Mouse (Mus musculus) liver, embryonic 14.5 days (tissue): Measurements from ENCODE around the gene Wnt2. TPM values are rescaled to one million over a fixed set of nuclear protein-coding genes. Genes with fewer than 3 reads are reported as not detected.

Source experiments
- ATAC-seq: fragments of 200-750 bp; cut with Nextera tagmentation; 2 replicates; pipeline ENCODE4 v1.8.0; 2017; ENCODE audit warnings: moderate number of reproducible peaks, mild to moderate bottlenecking, moderate library complexity; ENCODE audit not compliant: insufficient read depth
- DNase-seq, 3 experiments: peaks; one replicate each; pipeline ENCODE4 v3.0.0-alpha.2; 2012 to 2013; ENCODE audit warnings: low read depth in 3 of 3, low spot score in 3 of 3
- H3K27ac ChIP-seq: fragments of 300-500 bp; sonication (generic); 2 replicates; pipeline ENCODE4 v1.5.1; 2014; ENCODE audit warnings: moderate library complexity, mild to moderate bottlenecking, control low read depth, inconsistent platforms
- H3K27me3 ChIP-seq: fragments of 300-500 bp; sonication (generic); 2 replicates; pipeline ENCODE4 v1.6.1; 2014; ENCODE audit warnings: mild to moderate bottlenecking, low read length, moderate library complexity; ENCODE audit not compliant: control insufficient read depth, insufficient read depth
- H3K36me3 ChIP-seq: fragments of 300-500 bp; sonication (generic); replicated peaks from 2 replicates; pipeline ENCODE4 v1.6.1; 2014; ENCODE audit warnings: low read depth; ENCODE audit not compliant: control insufficient read depth, insufficient read depth
- H3K4me1 ChIP-seq, 2 experiments: fragments of 200-500 bp in 1 of 2; fragments of 300-500 bp in 1 of 2; sonication (generic) in 1 of 2; replicated peaks; 2 replicates each; pipeline ENCODE4 v1.6.1; 2012 to 2014; ENCODE audit warnings: antibody characterized with exemption in 1 of 2, inconsistent platforms in 1 of 2, low read length in 1 of 2; ENCODE audit not compliant: control insufficient read depth in 2 of 2, insufficient read depth in 2 of 2
- H3K4me2 ChIP-seq: fragments of 300-500 bp; sonication (generic); 2 replicates; pipeline ENCODE4 v1.6.1; 2014; ENCODE audit warnings: low read depth, mild to moderate bottlenecking, control low read depth, moderate library complexity
- H3K4me3 ChIP-seq, 2 experiments: fragments of 200-500 bp in 1 of 2; fragments of 300-500 bp in 1 of 2; sonication (generic) in 1 of 2; 2 replicates each; pipeline ENCODE4 v1.5.1; 2012 to 2014; ENCODE audit warnings: low read depth in 2 of 2, low read length in 2 of 2, mild to moderate bottlenecking in 2 of 2, control low read depth in 1 of 2, inconsistent platforms in 1 of 2, moderate library complexity in 1 of 2; ENCODE audit not compliant: insufficient read depth in 1 of 2
- H3K9ac ChIP-seq: fragments of 300-500 bp; sonication (generic); replicated peaks from 2 replicates; pipeline ENCODE4 v1.6.1; 2014; ENCODE audit warnings: mild to moderate bottlenecking, control low read depth, moderate library complexity
- H3K9me3 ChIP-seq: fragments of 300-500 bp; sonication (generic); 2 replicates; pipeline ENCODE4 v1.6.1; 2016; ENCODE audit warnings: low read length, mixed read lengths; ENCODE audit not compliant: control insufficient read depth
- CTCF ChIP-seq: IDR thresholded peaks from 2 replicates; pipeline ENCODE4 v1.5.1; 2016; ENCODE audit warnings: antibody characterized with exemption, low read depth, control low read depth
- EP300 ChIP-seq: IDR thresholded peaks from 2 replicates; pipeline ENCODE4 v1.6.1; 2016; ENCODE audit warnings: antibody characterized with exemption, low read depth
- WGBS: fragments of 180-500 bp; shearing (Covaris S2); extraction: QIAGEN DNeasy Blood & Tissue Kit; methylation state at CpG from one replicate; pipeline ENCODE4 v1.1.7; 2014; ENCODE audit not compliant: insufficient replicate concordance; 5-methylcytosine and 5-hydroxymethylcytosine counted together
- polyA plus RNA-seq, 2 experiments: library from polyadenylated mRNA; depleted of rRNA in 1 of 2; stranded (reverse) in 1 of 2; unstranded in 1 of 2; fragments of >200 nt; fragmentation: Nextera tagmentation in 1 of 2; extraction: Ambion mirVana in 1 of 2; gene quantifications; 2 replicates each; pipeline versions ENCODE4 v1.2.1 to v1.2.3; 2012 to 2014

The Wnt2 gene
- polyA plus RNA-seq, 2 experiments: 0.66 to 1.6 TPM

GRCm38 (mm10) chr6:17978881-17979280, 51.5 kb downstream of the Wnt2 start:
- no peak overlapping the region for H3K4me2 ChIP-seq
- no peak overlapping the region for H3K9ac ChIP-seq
- no peak overlapping the region for H3K4me3 ChIP-seq
- no peak overlapping the region for H3K27ac ChIP-seq
- no peak for ATAC-seq
- no peaks in the 10 kb centered on the region for H3K4me1 ChIP-seq
- TF ChIP-seq CTCF (no peak), EP300 (no peak)
- DNase-seq: no peak
- no peaks in the 10 kb centered on the region for H3K36me3 ChIP-seq
- no peaks in the 10 kb centered on the region for H3K27me3 ChIP-seq
- WGBS: 56% methylated on average over 3 of the region's 3 CpGs
- no peaks in the 10 kb centered on the region for H3K9me3 ChIP-seq

GRCm38 (mm10) chr6:17978324-17978723, 52.1 kb downstream of the Wnt2 start:
- no peak for ATAC-seq
- no peaks in the 10 kb centered on the region for H3K9me3 ChIP-seq
- no peak overlapping the region for H3K9ac ChIP-seq

GRCm38 (mm10) chr6:17977165-17977564, 53.2 kb downstream of the Wnt2 start:
- ATAC-seq: no peak
- TF ChIP-seq EP300 (no peak), CTCF (no peak)

More at GRCm38 (mm10) chr6:17978324-17978723, 52.1 kb downstream of the Wnt2 start:
- no peak for DNase-seq
- Histone ChIP-seq H3K27ac (no peak overlapping the region), H3K4me3 (no peak overlapping the region), H3K4me1 (no peaks in the 10 kb centered on the region), H3K36me3 (no peaks in the 10 kb centered on the region), H3K4me2 (no peak overlapping the region), H3K27me3 (no peaks in the 10 kb centered on the region)
- TF ChIP-seq CTCF: no peak
- no peak for TF ChIP-seq EP300
- 51% methylated on average over 5 of the region's 5 CpGs for WGBS

GRCm38 (mm10) chr6:17974416-17974815, 56.0 kb downstream of the Wnt2 start:
- ATAC-seq (no peak), DNase-seq (no peak)
- 82% methylated on average over 3 of the region's 3 CpGs for WGBS
- Histone ChIP-seq H3K36me3 (no peaks in the 10 kb centered on the region), H3K27ac (no peak overlapping the region), H3K9ac (no peak overlapping the region), H3K4me3 (no peak overlapping the region), H3K27me3 (no peaks in the 10 kb centered on the region), H3K4me2 (no peak overlapping the region), H3K4me1 (no peaks in the 10 kb centered on the region), H3K9me3 (no peaks in the 10 kb centered on the region)
- TF ChIP-seq EP300 (no peak), CTCF (no peak)

More at GRCm38 (mm10) chr6:17977165-17977564, 53.2 kb downstream of the Wnt2 start:
- H3K4me2 ChIP-seq: no peak overlapping the region
- H3K27me3 ChIP-seq: no peaks in the 10 kb centered on the region
- H3K27ac ChIP-seq: no peak overlapping the region
- WGBS: 35% methylated on average over 1 of the region's 1 CpGs
- H3K4me1 ChIP-seq: no peaks in the 10 kb centered on the region
- no peaks in the 10 kb centered on the region for H3K9me3 ChIP-seq
- DNase-seq: no peak
- no peaks in the 10 kb centered on the region for H3K36me3 ChIP-seq
- no peak overlapping the region for H3K4me3 ChIP-seq
- H3K9ac ChIP-seq: no peak overlapping the region

GRCm38 (mm10) chr6:17971393-17971792, 59.0 kb downstream of the Wnt2 start:
- no peaks in the 10 kb centered on the region for H3K9me3 ChIP-seq
- H3K36me3 ChIP-seq: no peaks in the 10 kb centered on the region
- H3K9ac ChIP-seq: no peak overlapping the region
- H3K27me3 ChIP-seq: no peaks in the 10 kb centered on the region
- no peaks in the 10 kb centered on the region for H3K4me1 ChIP-seq
- no peak overlapping the region for H3K4me2 ChIP-seq
- no peak for DNase-seq
- no peak for ATAC-seq
- TF ChIP-seq CTCF: no peak
- TF ChIP-seq EP300: no peak
- no peak overlapping the region for H3K4me3 ChIP-seq
- no peak overlapping the region for H3K27ac ChIP-seq
